Mouse (Mus musculus): ENCODE measurements at regions not wholly inside any gene's neighbourhood (a gene's known extent, or its start where the extent isn't known, plus 50 kb on each side); places are given as distances from the start of the nearest gene placed in this dataset.

GRCm38 (mm10) chr9:51572040-51572439, 193.1 kb upstream of the Arhgap20 start:
- WGBS, result 78% methylated on average over 5 of the region's 5 CpGs

DNA sequence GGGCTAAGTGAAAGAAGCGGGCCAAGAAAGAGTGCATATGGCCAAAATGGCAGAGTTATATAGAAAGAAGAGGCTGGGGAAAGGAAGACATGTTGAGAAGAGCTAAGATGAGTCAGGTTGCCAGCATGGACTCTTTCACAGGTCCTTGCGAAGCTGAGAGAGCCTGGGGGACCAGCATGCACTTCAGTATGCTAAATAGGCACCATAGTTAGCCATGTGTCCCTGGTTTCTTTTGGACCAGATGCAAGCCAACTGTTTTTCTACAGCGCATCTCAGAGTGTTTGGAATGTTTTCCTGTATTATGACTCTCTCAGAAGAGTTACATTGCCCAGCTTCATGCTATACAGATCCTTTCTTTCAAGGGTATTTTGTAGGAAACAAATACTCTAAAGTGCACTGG, 183.5 kb upstream of the Arhgap20 start:
- Histone ChIP-seq H3K36me3 (ENCODE audit: control insufficient read depth, insufficient read depth, low read length) (no peaks in the 10 kb centered on the region), H3K4me2 (replicated peaks; ENCODE audit: low read depth, low read length) (no peak overlapping the region), H3K9me3 (ENCODE audit: control insufficient read depth, low read length) (no peaks in the 10 kb centered on the region), H3K4me3 (ENCODE audit: low read length) (no peak overlapping the region), H3K27ac (ENCODE audit: low read depth, low read length) (no peak overlapping the region), H3K4me1 (ENCODE audit: control insufficient read depth, insufficient read depth, low read length) (0 out of 2 replicates have a peak, but pooled peaks cover 4% of the 10 kb centered on the region), H3K9ac (ENCODE audit: low read depth, low read length) (no peak overlapping the region), H3K27me3 (ENCODE audit: control insufficient read depth, insufficient read depth, low read length) (no peaks in the 10 kb centered on the region)
- ATAC-seq (ENCODE audit: low FRiP score, low TSS enrichment), result no peak
- 93% methylated on average over 3 of the region's 3 CpGs for WGBS

More at GRCm38 (mm10) chr9:51572040-51572439, 193.1 kb upstream of the Arhgap20 start:
- no peaks in the 10 kb centered on the region for H3K9me3 ChIP-seq (ENCODE audit: control insufficient read depth, low read length)
- H3K4me1 ChIP-seq (ENCODE audit: control insufficient read depth, insufficient read depth, low read length), result 0 out of 2 replicates have a peak, but pooled peaks cover 3% of the 10 kb centered on the region
- no peak overlapping the region for H3K4me2 ChIP-seq (replicated peaks; ENCODE audit: low read depth, low read length)
- H3K4me3 ChIP-seq (ENCODE audit: low read length), result no peak overlapping the region
- H3K27me3 ChIP-seq (ENCODE audit: control insufficient read depth, insufficient read depth, low read length), result no peaks in the 10 kb centered on the region
- no peak for ATAC-seq (ENCODE audit: low FRiP score, low TSS enrichment)
- H3K9ac ChIP-seq (ENCODE audit: low read depth, low read length), result no peak overlapping the region
- no peaks in the 10 kb centered on the region for H3K36me3 ChIP-seq (ENCODE audit: control insufficient read depth, insufficient read depth, low read length)
- no peak overlapping the region for H3K27ac ChIP-seq (ENCODE audit: low read depth, low read length)

DNA sequence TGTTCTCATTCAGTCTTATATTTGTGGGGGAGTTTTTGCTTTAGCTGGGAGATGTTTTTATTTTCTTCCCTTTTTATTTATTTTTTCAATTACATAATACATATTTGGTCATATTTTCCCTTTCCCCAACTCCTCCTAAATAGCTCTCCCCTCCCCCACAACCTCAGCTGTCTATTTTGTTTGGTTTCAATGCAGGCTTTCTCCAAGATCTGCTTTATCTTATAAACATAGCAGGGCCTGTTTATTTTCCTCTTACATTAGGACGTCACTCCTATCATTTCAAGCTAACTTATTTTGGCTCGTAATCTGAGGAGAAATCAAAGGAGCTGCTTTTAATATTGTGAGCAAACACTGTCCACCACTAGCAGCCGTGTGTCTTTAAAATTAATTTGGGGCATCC, 171.4 kb upstream of the Arhgap20 start:
- 43% methylated on average over 3 of the region's 3 CpGs for WGBS
- Histone ChIP-seq H3K4me1 (ENCODE audit: control insufficient read depth, insufficient read depth, low read length) (no peaks in the 10 kb centered on the region), H3K4me3 (ENCODE audit: low read length) (no peak overlapping the region), H3K27ac (ENCODE audit: low read depth, low read length) (no peak overlapping the region), H3K9me3 (ENCODE audit: control insufficient read depth, low read length) (no peaks in the 10 kb centered on the region), H3K4me2 (replicated peaks; ENCODE audit: low read depth, low read length) (no peak overlapping the region), H3K27me3 (ENCODE audit: control insufficient read depth, insufficient read depth, low read length) (no peaks in the 10 kb centered on the region), H3K9ac (ENCODE audit: low read depth, low read length) (no peak overlapping the region), H3K36me3 (ENCODE audit: control insufficient read depth, insufficient read depth, low read length) (no peaks in the 10 kb centered on the region)
- no peak for ATAC-seq (ENCODE audit: low FRiP score, low TSS enrichment)

DNA sequence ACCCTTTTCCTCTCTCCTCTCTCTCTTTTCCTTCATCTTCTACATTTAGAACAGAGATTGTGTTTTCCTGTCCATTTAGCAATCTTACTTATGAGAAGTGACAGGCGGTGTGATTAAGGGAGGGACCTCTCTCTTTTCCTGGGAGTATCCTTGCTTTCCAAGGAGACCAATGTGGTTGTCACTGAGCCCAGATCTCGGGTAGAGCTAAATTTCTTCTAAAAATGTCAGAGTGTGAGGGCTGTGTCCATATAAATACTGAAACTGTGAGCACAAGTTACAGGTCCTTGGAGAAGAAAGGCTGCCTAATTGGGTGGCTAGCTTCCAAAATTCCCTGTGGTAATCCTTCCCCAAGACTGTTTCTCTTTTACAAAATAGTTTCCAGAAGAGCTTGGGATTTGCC, 166.4 kb upstream of the Arhgap20 start:
- no peaks in the 10 kb centered on the region for H3K27me3 ChIP-seq (ENCODE audit: control insufficient read depth, insufficient read depth, low read length)
- WGBS, result 65% methylated on average over 2 of the region's 2 CpGs
- no peak for ATAC-seq (ENCODE audit: low FRiP score, low TSS enrichment)
- no peaks in the 10 kb centered on the region for H3K9me3 ChIP-seq (ENCODE audit: control insufficient read depth, low read length)
- no peak overlapping the region for H3K4me2 ChIP-seq (replicated peaks; ENCODE audit: low read depth, low read length)
- no peak overlapping the region for H3K27ac ChIP-seq (ENCODE audit: low read depth, low read length)
- H3K4me1 ChIP-seq (ENCODE audit: control insufficient read depth, insufficient read depth, low read length), result no peaks in the 10 kb centered on the region
- H3K9ac ChIP-seq (ENCODE audit: low read depth, low read length), result no peak overlapping the region
- no peaks in the 10 kb centered on the region for H3K36me3 ChIP-seq (ENCODE audit: control insufficient read depth, insufficient read depth, low read length)
- no peak overlapping the region for H3K4me3 ChIP-seq (ENCODE audit: low read length)

DNA sequence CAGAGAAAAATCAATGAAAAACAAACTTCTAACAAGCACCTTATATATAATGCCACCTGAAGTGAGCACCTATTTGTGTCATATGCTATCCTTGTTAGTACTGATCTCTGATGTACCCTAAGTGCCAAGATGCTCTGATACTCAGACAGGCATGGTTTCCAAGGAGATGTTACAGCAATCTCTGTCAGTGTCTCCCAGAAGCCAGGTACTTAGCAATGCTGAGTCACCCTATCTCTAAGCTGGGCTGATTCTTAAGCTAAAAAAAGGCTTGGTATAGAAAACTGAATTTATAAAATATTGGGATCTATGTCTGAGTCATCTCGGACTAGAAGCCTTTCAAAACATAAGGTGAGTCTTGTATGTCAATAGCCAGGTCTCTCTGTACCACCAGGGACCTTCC, 157.0 kb upstream of the Arhgap20 start:
- Histone ChIP-seq H3K4me2 (replicated peaks; ENCODE audit: low read depth, low read length) (no peak overlapping the region), H3K27ac (ENCODE audit: low read depth, low read length) (no peak overlapping the region), H3K9me3 (ENCODE audit: control insufficient read depth, low read length) (no peaks in the 10 kb centered on the region), H3K36me3 (ENCODE audit: control insufficient read depth, insufficient read depth, low read length) (no peaks in the 10 kb centered on the region), H3K9ac (ENCODE audit: low read depth, low read length) (no peak overlapping the region), H3K4me1 (ENCODE audit: control insufficient read depth, insufficient read depth, low read length) (0 out of 2 replicates have a peak, but pooled peaks cover 3% of the 10 kb centered on the region), H3K4me3 (ENCODE audit: low read length) (no peak overlapping the region), H3K27me3 (ENCODE audit: control insufficient read depth, insufficient read depth, low read length) (no peaks in the 10 kb centered on the region)
- WGBS, result 74% methylated on average over 1 of the region's 1 CpGs
- ATAC-seq (ENCODE audit: low FRiP score, low TSS enrichment), result no peak

- 95% methylated on average over 6 of the region's 6 CpGs for whole genome bisulfite sequencing
- no peaks in the 10 kb centered on the region for H3K36me3 ChIP-seq (ENCODE audit: control insufficient read depth, insufficient read depth, low read length)
- H3K4me3 ChIP-seq (ENCODE audit: low read length), result no peak overlapping the region
- no peaks in the 10 kb centered on the region for H3K27me3 ChIP-seq (ENCODE audit: control insufficient read depth, insufficient read depth, low read length)
- H3K9ac ChIP-seq (ENCODE audit: low read depth, low read length), result no peak overlapping the region
- 0 out of 2 replicates have a peak, but pooled peaks cover 3% of the 10 kb centered on the region for H3K4me1 ChIP-seq (ENCODE audit: control insufficient read depth, insufficient read depth, low read length)
- no peaks in the 10 kb centered on the region for H3K9me3 ChIP-seq (ENCODE audit: control insufficient read depth, low read length)
- H3K27ac ChIP-seq (ENCODE audit: low read depth, low read length), result no peak overlapping the region
- ATAC-seq (ENCODE audit: low FRiP score, low TSS enrichment), result no peak
- no peak overlapping the region for H3K4me2 ChIP-seq (replicated peaks; ENCODE audit: low read depth, low read length)
Measured at GRCm38 (mm10) chr9:51608697-51609456, 156.3 kb upstream of the Arhgap20 start.

- Histone ChIP-seq H3K27me3 (ENCODE audit: control insufficient read depth, insufficient read depth, low read length) (no peaks in the 10 kb centered on the region), H3K4me3 (ENCODE audit: low read length) (no peak overlapping the region), H3K9ac (ENCODE audit: low read depth, low read length) (no peak overlapping the region), H3K4me1 (ENCODE audit: control insufficient read depth, insufficient read depth, low read length) (no peaks in the 10 kb centered on the region), H3K9me3 (ENCODE audit: control insufficient read depth, low read length) (no peaks in the 10 kb centered on the region), H3K4me2 (replicated peaks; ENCODE audit: low read depth, low read length) (no peak overlapping the region), H3K27ac (ENCODE audit: low read depth, low read length) (no peak overlapping the region), H3K36me3 (ENCODE audit: control insufficient read depth, insufficient read depth, low read length) (no peaks in the 10 kb centered on the region)
- ATAC-seq (ENCODE audit: low FRiP score, low TSS enrichment), result no peak
- 81% methylated on average over 4 of the region's 4 CpGs for WGBS
Measured at GRCm38 (mm10) chr9:51626156-51626555, 139.0 kb upstream of the Arhgap20 start.

- Histone ChIP-seq H3K9ac (ENCODE audit: low read depth, low read length) (no peak overlapping the region), H3K27ac (ENCODE audit: low read depth, low read length) (no peak overlapping the region), H3K27me3 (ENCODE audit: control insufficient read depth, insufficient read depth, low read length) (no peaks in the 10 kb centered on the region), H3K9me3 (ENCODE audit: control insufficient read depth, low read length) (no peaks in the 10 kb centered on the region), H3K4me3 (ENCODE audit: low read length) (no peak overlapping the region), H3K4me1 (ENCODE audit: control insufficient read depth, insufficient read depth, low read length) (no peaks in the 10 kb centered on the region), H3K36me3 (ENCODE audit: control insufficient read depth, insufficient read depth, low read length) (no peaks in the 10 kb centered on the region), H3K4me2 (replicated peaks; ENCODE audit: low read depth, low read length) (no peak overlapping the region)
- no peak for ATAC-seq (ENCODE audit: low FRiP score, low TSS enrichment)
- WGBS, result 97% methylated on average over 2 of the region's 2 CpGs
Measured at GRCm38 (mm10) chr9:51636097-51636496, 129.0 kb upstream of the Arhgap20 start.

DNA sequence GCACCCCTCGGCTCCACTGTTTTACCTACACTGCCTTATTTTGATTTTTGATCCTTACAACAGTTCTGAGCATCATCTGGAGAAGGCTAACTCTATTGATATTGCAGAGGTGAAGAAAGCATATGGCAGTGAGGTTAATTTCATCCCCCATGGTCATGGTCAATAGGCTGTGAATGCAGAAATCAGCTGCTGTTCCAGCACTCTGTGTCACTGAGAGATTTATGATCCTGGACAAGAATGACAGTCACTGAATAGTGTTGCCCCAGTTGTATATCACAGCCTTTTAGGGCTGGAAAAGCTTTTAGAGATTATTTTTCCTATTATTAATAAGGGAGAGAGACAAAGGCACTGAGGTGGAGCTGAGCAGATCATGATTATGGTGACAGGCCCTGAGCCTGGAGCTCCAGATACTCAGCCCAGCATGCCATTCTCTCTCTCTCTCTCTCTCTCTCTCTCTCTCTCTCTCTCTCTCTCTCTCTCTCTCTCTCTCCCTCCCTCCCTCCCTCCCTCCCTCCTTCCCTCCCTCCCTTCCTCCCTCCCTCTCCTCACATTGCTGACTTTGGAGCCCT, 128.5 kb upstream of the Arhgap20 start:
- H3K4me3 ChIP-seq (ENCODE audit: low read length), result no peak overlapping the region
- no peaks in the 10 kb centered on the region for H3K9me3 ChIP-seq (ENCODE audit: control insufficient read depth, low read length)
- H3K9ac ChIP-seq (ENCODE audit: low read depth, low read length), result no peak overlapping the region
- H3K36me3 ChIP-seq (ENCODE audit: control insufficient read depth, insufficient read depth, low read length), result no peaks in the 10 kb centered on the region
- WGBS, result 78% methylated on average over 1 of the region's 1 CpGs
- no peak overlapping the region for H3K27ac ChIP-seq (ENCODE audit: low read depth, low read length)
- H3K4me1 ChIP-seq (ENCODE audit: control insufficient read depth, insufficient read depth, low read length), result no peaks in the 10 kb centered on the region
- no peaks in the 10 kb centered on the region for H3K27me3 ChIP-seq (ENCODE audit: control insufficient read depth, insufficient read depth, low read length)
- no peak overlapping the region for H3K4me2 ChIP-seq (replicated peaks; ENCODE audit: low read depth, low read length)
- ATAC-seq (ENCODE audit: low FRiP score, low TSS enrichment), result no peak
